Mouse (Mus musculus) spleen, postnatal 36 days (tissue): Measurements from ENCODE around the gene Irs1.

Experiments
- DNase-seq, 2 experiments: peaks; one replicate each; pipeline ENCODE4 v3.0.0; 2022; ENCODE audit warnings: low spot score in 2 of 2, mixed read lengths in 1 of 2

Gene Irs1

GRCm38 (mm10) chr1:82183913-82184442, 107.2 kb downstream of the Irs1 start:
- DNase-seq: no peak
